Comparison of ENCODE assay signal across 2 mouse cellular contexts in the genomic region with DNA sequence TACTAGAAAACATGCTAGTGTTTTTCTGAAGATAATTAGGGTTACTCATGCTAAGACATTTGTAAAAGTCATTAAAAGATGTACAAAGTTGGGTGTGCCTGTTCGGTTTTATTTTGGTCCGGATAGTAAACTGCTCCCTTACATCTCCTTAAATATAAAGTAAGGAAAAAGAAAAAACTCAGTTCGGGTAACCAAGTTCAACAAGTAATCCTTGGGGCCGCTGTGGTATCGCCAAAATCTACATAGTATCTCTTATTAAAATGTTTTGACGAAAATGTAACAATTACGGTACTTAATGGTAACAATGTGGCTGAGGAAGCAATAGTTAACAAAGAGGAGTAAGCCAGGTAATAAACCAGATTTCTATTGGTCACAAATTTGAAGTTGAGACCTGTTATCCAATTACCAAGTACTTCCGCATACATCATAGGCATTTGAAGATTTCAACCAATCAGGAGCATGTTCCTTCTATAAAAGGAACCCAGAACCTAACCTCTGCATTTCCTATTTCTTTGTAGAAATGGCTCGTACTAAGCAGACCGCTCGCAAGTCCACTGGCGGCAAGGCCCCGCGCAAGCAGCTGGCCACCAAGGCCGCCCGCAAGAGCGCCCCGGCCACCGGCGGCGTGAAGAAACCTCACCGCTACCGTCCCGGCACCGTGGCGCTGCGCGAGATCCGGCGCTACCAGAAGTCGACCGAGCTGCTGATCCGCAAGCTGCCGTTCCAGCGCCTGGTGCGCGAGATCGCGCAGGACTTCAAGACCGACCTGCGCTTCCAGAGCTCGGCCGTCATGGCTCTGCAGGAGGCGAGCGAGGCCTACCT.
TF ChIP-seq lines count a peak whose summit lies in the region.

A gene (plus strand): TSS at position 88 of the 822 bp plus-strand sequence.

TF ChIP-seq in CH12.LX, 34 proteins besides CTCF, POLR2A, EP300 and RAD21 (continued from another document):
- TF ChIP-seq CHD2 (IDR thresholded peaks at IDR 0.05; ENCODE audit: low read length) (peak; percentile 93), ZMIZ1 (IDR thresholded peaks at IDR 0.05; ENCODE audit: low read depth, low read length) (peak; percentile 99), MEF2A (IDR thresholded peaks at IDR 0.05; ENCODE audit: borderline replicate concordance, low read depth, low read length) (no peak), MAFK (IDR thresholded peaks at IDR 0.05; ENCODE audit: insufficient replicate concordance, low read length) (0 out of 2 replicates have a peak, but pooled peaks have one; percentile 7), SMC3 (IDR thresholded peaks at IDR 0.05; ENCODE audit: low read depth, low read length) (no peak), E2F4 (IDR thresholded peaks at IDR 0.05; ENCODE audit: insufficient replicate concordance, low read depth, low read length) (peak; percentile 71; the same call in 1 of the 2 replicates), JUND (conservative IDR thresholded peaks at IDR 0.05; ENCODE audit: low read depth, low read length) (peak; percentile 54; the same call in 1 of the 2 replicates), ELF1 (IDR thresholded peaks at IDR 0.05; ENCODE audit: low read depth, low read length) (peak; percentile 99), KAT2A (IDR thresholded peaks at IDR 0.05; ENCODE audit: insufficient replicate concordance, low read length) (0 out of 2 replicates have a peak, but pooled peaks have one; percentile 67), MYC (IDR thresholded peaks at IDR 0.05; ENCODE audit: low read depth, low read length) (peak; percentile 82), UBTF (IDR thresholded peaks at IDR 0.05; ENCODE audit: low read depth, low read length) (peak; percentile 90), ZKSCAN1 (IDR thresholded peaks at IDR 0.05; ENCODE audit: borderline replicate concordance, low read depth, low read length) (no peak), TBP (conservative IDR thresholded peaks at IDR 0.05; ENCODE audit: low read depth, low read length) (peak; percentile 99), MAX (IDR thresholded peaks at IDR 0.05; ENCODE audit: low read length) (0 out of 2 replicates have a peak, but pooled peaks have one; percentile 8), TCF12 (IDR thresholded peaks at IDR 0.05; ENCODE audit: low read depth, low read length) (peak; percentile 80), NELFE (IDR thresholded peaks at IDR 0.05; ENCODE audit: low read depth, low read length) (peak; percentile 100), BHLHE40 (IDR thresholded peaks at IDR 0.05; ENCODE audit: low read depth, low read length) (no peak), HCFC1 (IDR thresholded peaks at IDR 0.05; ENCODE audit: low read depth, low read length) (peak; percentile 79), MXI1 (IDR thresholded peaks at IDR 0.05; ENCODE audit: low read depth, low read length) (peak; percentile 31; the same call in 1 of the 2 replicates), POLR2AphosphoS2 (IDR thresholded peaks at IDR 0.05; ENCODE audit: low read depth, low read length) (peak; percentile 99)

TF ChIP-seq in myocyte, 11 proteins besides CTCF, POLR2A, EP300 and RAD21 (continued from another document):
- TF ChIP-seq MYOG (IDR thresholded peaks at IDR 0.05; ENCODE audit: control insufficient read depth in 1 of 3, insufficient read depth in 1 of 3, insufficient read length in 2 of 3, low read depth in 2 of 3) = peak in 1 of 3 experiments; percentile 22
- peak; percentile 83 for TF ChIP-seq POLR2AphosphoS2 (IDR thresholded peaks at IDR 0.05; ENCODE audit: insufficient read length, low read depth)
- TF ChIP-seq TCF12 (IDR thresholded peaks at IDR 0.05; ENCODE audit: insufficient read depth, poor library complexity, severe bottlenecking) = no peak
- no peak for TF ChIP-seq TCF3 (IDR thresholded peaks at IDR 0.05; ENCODE audit: insufficient read length, low read depth)
- no peak for TF ChIP-seq E2F4 (IDR thresholded peaks at IDR 0.05; ENCODE audit: insufficient read depth)
- TF ChIP-seq REST (IDR thresholded peaks at IDR 0.05; ENCODE audit: insufficient read depth, insufficient read length) = no peak
- TF ChIP-seq MAX (IDR thresholded peaks at IDR 0.05; ENCODE audit: low read depth) = no peak
- no peak for TF ChIP-seq SRF (IDR thresholded peaks at IDR 0.05; ENCODE audit: control insufficient read depth, insufficient read length, low read depth)
- TF ChIP-seq USF1 (IDR thresholded peaks at IDR 0.05; ENCODE audit: low read depth) = no peak
- no peak for TF ChIP-seq CEBPB (IDR thresholded peaks at IDR 0.05; ENCODE audit: insufficient read depth, poor library complexity, severe bottlenecking)
